12 mouse cellular contexts compared by ENCODE assay signal in the genomic region with DNA sequence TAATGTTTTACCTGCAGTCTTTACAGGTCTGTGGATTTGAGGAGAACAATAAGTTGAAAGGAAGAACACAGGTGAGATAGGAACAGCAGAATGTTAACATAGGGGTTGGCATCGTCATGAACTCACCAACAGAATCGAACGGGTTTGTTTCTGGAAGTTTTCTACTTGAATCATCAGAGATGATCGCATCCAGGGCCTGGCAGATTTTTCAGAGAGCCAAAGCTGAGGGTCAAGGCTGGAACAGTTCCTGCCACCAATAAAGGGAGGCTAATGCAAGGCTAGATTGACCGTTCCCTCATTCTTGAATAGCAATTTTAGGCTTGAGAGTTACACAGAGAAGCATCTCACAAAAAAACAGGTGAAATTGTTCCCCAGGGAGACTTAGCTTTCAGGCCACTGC.
"Had no signal": no experiment of that assay in that cellular context is flagged by ENCODE, and none has a peak within 500 bp of the region (broad histone marks: within the 10 kb centered on the region; RNA-seq: fewer than 3 reads in every experiment).

No protein-coding gene starts in this region.

- DNase-seq: cerebellum, postnatal 25 days; cerebellum, postnatal 36 days; embryo, embryonic 11 days; forebrain, postnatal 0 days; gastrocnemius, adult 2 months; gastrocnemius, postnatal 10 days; gastrocnemius, postnatal 14 days; gastrocnemius, postnatal 25 days; gastrocnemius, postnatal 36 days; heart, adult 11 months; heart, adult 18-20 months; heart, adult 2 months had no signal
